In genomic region chr13:83720883-83721371, GRCm38 (mm10) we compare ENCODE assay signal across 8 mouse cellular contexts.
DNase-seq lines count a peak whose midpoint lies in the region; ATAC-seq lines count a peak whose summit lies in the region.

No protein-coding gene starts in this region.

- peaks cover 98% of the 10 kb centered on the region for H3K27me3 ChIP-seq in kidney, embryonic 15.5 days
- peaks cover 99% of the 10 kb centered on the region for H3K27me3 ChIP-seq in hindbrain, embryonic 10.5 days (ENCODE audit: insufficient read depth, poor library complexity, severe bottlenecking)

- no peaks in the 10 kb centered on the region for H3K36me3 ChIP-seq in kidney, embryonic 15.5 days
- H3K36me3 ChIP-seq in hindbrain, embryonic 10.5 days = no peaks in the 10 kb centered on the region

- peak overlapping the region; percentile 53 for H3K4me2 ChIP-seq in kidney, embryonic 15.5 days

- H3K9me3 ChIP-seq in kidney, embryonic 15.5 days (replicated peaks) = no peaks in the 10 kb centered on the region
- H3K9me3 ChIP-seq in hindbrain, embryonic 10.5 days = no peaks in the 10 kb centered on the region

- ATAC-seq in kidney, embryonic 15.5 days (replicated peaks; ENCODE audit: low FRiP score) = peak; percentile 65

- WGBS in kidney, embryonic 15.5 days = under 1% methylated on average over 30 of the region's 30 CpGs
- WGBS in hindbrain, embryonic 10.5 days = under 1% methylated on average over 30 of the region's 30 CpGs

- no peak for DNase-seq in kidney, adult 8-10 months
- peak; percentile 89 to 90 for DNase-seq in cerebellum, postnatal 25 days
- DNase-seq in hindbrain, embryonic 10.5 days (ENCODE audit: low spot score) = peak; percentile 68
- peak; percentile 82 to 87 for DNase-seq in left cerebral cortex, postnatal 36 days (ENCODE audit: low spot score in 2 of 2)
- peak; percentile 74 for DNase-seq in retina, embryonic 14.5 days (ENCODE audit: low spot score)
- DNase-seq in gastrocnemius, postnatal 10 days = no peak
- DNase-seq in heart, postnatal 4 days = no peak

- intact Hi-C loops in left cerebral cortex, postnatal 36 days (cut with DNase I) = loop anchor here (2.0 to 10.0 kb wide), 2 partner anchors 1038 to 1776 kb away; no protein-coding TSS in a partner anchor

- H3K4me1 ChIP-seq in kidney, embryonic 15.5 days = peaks cover 11% of the 10 kb centered on the region
- H3K4me1 ChIP-seq in hindbrain, embryonic 10.5 days (replicated peaks) = peaks cover 23% of the 10 kb centered on the region

- H3K4me3 ChIP-seq in kidney, embryonic 15.5 days (replicated peaks) = peak overlapping the region; percentile 31
- H3K4me3 ChIP-seq in hindbrain, embryonic 10.5 days = peak overlapping the region; percentile 85

- no peak overlapping the region for H3K27ac ChIP-seq in kidney, embryonic 15.5 days
- peak overlapping the region; percentile 89 for H3K27ac ChIP-seq in hindbrain, embryonic 10.5 days

- no peak overlapping the region for H3K9ac ChIP-seq in kidney, embryonic 15.5 days

Comparison
In these comparisons a context has a peak if more than half of its experiments do, and no peak if none do; other contexts are left out.
1. DNase-seq: peak in cerebellum, postnatal 25 days (2 of 2), hindbrain, embryonic 10.5 days (single experiment), left cerebral cortex, postnatal 36 days (2 of 2) and retina, embryonic 14.5 days (single experiment); none in kidney, adult 8-10 months (0 of 2), gastrocnemius, postnatal 10 days (single experiment) and heart, postnatal 4 days (single experiment).